Mouse (Mus musculus): ENCODE data around the gene Prm3.
"Not testable (repeated sequence)": the region's sequence is repeated elsewhere in the genome, so short reads cannot be mapped to it uniquely, and the experiment has no call there.

The Prm3 gene

DNA sequence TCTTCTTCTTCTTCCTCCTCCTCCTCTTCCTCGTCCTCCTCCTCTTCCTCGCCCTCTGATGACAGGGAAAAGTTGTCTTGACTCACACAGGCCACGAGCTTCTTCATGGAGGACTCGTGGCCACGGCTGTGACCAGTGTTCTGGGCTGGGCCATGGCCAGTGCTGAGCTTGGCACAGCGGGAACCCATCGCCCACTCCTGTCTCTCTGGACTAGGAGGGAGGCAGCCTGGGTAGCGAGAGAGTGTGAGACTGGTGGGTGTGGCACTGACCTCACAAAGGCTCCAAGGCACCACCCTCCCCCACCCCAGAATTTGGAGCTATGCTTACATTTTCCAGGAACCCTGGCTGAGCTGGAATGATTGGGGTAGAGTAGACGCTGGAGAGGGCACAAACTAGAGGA, at the start of gene Prm3:
Prm3 (minus strand) TSS at position 213 of the 400 bp plus-strand sequence.
- DNase-seq (ENCODE audit: low spot score), result no peak

DNA sequence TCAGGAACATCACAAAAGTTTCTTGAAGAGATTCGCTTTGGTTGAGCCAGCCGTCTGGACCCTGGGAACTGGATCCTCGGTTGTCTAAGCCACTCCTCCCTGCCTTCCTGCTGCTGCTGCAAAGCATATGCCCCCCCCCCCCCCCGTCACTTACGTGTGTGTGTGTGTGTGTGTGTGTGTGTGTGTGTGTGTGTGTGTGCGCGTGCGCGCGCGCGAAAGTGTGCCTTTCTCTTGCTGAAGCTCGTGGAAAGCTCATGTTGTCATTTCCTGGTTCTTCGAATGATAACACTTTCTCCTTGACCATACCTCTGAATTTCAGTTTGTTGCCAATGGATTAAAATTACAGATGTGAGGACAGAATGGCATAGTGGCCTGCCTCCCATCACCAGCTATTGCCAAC, 49.3 kb upstream of the Prm3 start:
- no peak for DNase-seq (ENCODE audit: low spot score)

DNA sequence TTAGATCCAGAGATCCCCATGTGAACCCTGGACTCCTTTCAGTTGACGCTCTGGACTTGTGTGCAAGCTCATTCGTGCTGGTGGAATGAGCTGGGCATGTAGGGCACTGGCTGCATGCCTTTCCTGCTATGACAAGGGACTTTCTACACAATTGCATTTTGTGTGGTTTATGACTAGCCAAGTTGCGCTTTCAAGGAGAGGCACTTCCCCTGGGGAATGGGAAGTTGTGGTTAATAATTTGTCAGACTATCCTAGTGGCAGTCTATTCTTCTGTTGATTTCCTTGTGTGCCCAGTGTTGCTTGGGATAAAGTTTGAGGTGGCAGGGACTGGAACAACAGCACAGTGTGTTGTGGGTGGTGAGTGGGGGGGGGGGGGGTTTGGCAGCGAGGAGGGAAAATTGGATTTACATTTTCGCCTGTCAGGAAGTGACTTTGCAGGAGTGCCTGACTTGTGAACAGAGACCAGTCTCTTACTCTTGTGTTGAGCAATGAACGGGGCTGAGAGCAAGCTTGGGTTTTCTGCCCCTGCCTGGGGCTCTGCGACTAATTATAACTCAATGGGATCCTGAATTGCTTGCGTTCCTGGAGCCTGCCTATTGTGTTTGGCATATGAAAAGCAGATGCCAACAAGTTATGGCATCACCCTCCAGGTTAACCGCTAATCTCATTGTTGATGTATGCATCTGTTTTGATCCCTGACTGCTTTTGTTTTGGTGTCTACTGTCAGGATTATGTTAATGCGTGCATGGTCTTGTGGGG, 48.0 kb upstream of the Prm3 start:
- no peak for DNase-seq (ENCODE audit: low spot score)

GRCm38 (mm10) chr16:10837903-10838302, 47.2 kb upstream of the Prm3 start:
- DNase-seq (ENCODE audit: low spot score), result no peak

GRCm38 (mm10) chr16:10837250-10837649, 46.5 kb upstream of the Prm3 start:
- no peak for DNase-seq (ENCODE audit: low spot score)

GRCm38 (mm10) chr16:10836388-10836787, 45.7 kb upstream of the Prm3 start:
- no peak for DNase-seq (ENCODE audit: low spot score)

DNA sequence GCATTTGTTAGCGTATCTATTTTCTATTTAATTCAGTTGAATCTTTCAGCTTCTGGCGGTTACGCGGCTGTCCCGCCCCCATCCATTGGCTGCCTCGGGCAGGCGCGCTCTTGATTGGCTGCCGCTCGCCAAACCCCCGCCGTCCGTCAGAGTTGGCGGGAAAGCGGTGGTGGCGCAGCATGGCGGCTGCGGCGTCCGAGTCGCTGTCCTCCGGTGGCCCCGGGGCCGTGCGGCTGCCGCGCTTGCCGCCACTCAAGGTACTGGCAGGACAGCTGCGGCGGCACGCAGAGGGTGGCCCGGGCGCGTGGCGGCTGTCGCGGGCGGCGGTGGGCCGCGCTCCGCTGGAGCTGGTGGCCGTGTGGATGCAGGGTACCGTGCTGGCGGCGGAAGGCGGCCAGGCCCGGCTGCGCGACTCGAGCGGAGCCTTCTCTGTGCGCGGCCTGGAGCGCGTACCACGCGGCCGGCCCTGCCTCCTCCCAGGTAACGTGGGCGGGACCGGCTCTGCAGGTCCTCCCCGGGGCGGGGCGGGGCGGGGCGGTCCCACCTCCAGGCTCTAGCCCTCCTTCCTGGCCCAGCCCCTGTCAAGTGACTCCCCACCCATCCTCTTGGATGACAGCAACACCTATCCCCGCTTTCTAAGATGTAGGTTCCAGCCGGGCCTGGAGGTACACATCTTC, 44.3 kb upstream of the Prm3 start, which contains the start of gene Rmi2:
Rmi2 (plus strand) TSS at position 149 of the 677 bp plus-strand sequence.
- peak; percentile 95 for DNase-seq (ENCODE audit: low spot score)

GRCm38 (mm10) chr16:10834542-10834910, 43.8 kb upstream of the Prm3 start:
- DNase-seq (ENCODE audit: low spot score), result peak; percentile 22

DNA sequence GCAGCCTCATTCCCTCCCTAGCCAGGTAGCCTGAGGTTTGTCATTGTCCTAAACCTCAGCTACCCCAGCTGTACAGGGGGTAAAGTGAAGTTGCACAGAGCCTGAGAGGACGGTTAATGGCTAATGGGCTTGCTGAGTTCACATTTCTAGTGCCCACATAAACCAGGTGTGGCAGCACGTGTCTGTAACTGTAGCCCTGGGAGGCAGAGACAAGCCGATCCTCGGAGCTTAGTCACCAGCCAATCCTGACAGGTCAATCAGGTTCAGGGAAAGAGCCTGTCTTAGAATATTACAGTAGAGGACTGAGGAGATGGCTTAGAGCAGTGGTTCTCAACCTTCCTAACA, 37.7 kb upstream of the Prm3 start:
- DNase-seq (ENCODE audit: low spot score), result no peak

- no peak for DNase-seq (ENCODE audit: low spot score)
Measured at GRCm38 (mm10) chr16:10827766-10828460, 37.2 kb upstream of the Prm3 start.

DNA sequence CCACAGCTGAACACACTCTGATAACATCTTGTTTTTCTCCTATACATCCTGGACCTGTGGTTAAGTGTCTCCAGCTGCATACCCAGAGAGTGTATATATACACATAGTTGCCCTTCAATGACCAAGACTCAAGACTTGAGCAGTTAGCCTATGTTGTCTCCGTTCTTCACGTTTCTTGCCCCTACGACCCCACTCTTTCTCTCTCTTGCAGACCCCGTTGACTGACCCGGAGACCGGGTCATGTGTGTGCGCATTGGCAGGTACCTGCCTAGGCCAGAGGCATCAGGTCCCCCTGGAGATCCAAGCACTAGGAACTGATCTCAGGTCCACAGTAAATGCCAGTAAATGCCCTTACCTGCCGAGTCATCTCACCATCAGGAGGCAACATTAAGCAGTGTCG, 36.6 kb upstream of the Prm3 start:
- DNase-seq (ENCODE audit: low spot score), result no peak

- DNase-seq (ENCODE audit: low spot score), result no peak
Measured at GRCm38 (mm10) chr16:10825840-10826239, 35.1 kb upstream of the Prm3 start.

DNA sequence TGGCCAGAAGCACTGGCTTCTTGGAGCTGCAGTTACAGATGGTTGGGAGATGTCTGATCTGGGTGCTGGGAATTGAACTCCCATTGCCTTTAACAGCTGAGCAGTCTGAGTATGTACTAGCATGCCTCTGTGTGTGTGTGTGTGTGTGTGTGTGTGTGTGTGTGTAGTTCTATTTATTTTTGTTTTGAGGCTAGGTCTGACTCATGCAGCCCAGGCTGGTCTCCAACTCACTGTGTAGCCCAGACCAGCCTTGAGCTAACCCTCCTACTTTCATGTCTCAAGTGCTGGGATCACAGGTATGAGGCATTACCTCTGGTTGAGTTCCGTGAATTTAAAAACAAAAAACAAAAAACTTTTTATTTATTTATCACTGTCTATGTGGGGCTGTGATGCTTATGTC, 33.8 kb upstream of the Prm3 start:
- no peak for DNase-seq (ENCODE audit: low spot score)

- DNase-seq (ENCODE audit: low spot score), result no peak
Measured at GRCm38 (mm10) chr16:10821387-10821786, 30.7 kb upstream of the Prm3 start.

DNA sequence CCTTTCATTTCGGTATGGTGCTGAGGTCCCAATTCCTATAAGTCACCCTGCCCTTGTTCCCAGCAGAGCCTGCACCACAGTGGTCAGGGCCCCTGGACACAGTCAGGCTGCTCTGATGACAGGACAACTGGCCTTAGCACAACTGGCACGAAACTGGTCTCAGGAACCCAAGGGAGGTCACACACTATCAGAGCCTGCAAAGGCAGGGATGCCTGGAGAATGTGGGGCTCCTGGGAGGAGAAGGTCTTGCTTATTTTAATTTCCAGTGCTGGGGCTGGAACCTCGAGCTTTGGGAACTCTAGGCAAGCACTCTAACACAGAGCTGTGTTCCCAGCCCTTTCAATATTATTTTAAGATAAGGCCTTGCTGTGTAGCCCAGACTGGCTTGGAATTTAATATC, 29.3 kb upstream of the Prm3 start:
- no peak for DNase-seq (ENCODE audit: low spot score)

DNA sequence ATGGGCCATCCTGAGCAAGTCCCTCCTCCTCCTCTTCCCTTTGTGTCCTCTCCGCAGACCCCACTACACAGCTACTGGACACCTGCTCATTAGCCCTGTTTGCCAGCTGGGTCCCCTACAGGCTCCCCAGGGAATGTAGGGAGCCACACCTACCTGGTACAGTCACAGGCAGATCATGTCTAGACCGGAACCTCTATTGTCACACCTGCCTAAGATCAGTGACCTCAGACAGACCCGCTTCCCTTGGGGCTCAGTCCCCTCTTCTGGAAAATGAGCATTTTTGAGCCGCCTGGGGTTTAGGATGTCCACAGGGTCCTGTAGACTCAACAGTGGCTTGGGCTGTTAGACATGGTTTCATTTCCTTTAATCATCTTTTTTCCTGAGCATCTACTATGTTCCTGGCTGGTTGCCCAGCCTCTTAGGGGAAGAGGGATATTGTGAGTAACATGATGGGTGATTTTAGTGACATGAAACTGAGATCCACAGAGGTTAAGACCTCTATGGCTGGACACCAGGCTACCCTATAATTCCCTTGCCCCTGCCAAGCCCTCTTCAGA, 27.9 kb upstream of the Prm3 start:
- no peak for DNase-seq (ENCODE audit: low spot score)

DNA sequence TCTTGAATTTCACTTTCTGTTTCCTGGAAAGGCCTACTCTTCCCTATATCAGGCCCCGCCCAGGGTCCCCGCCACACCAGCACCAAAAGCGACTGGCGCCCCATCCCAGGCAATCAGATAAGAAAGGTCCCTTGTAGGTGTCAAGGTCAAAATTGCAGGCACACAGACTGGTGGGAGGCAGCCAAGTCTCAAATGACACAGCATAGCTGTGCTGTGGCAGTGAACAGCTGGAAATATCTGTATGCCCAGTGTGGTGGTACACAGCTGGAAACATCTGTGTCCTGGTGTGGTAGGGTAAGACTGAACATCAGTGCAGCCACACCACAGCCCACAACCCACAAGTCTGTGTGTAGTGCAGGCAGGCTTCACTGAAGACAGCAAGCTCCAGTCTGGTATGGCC, 24.1 kb upstream of the Prm3 start:
- no peak for DNase-seq (ENCODE audit: low spot score)

- no peak for DNase-seq (ENCODE audit: low spot score)
Measured at GRCm38 (mm10) chr16:10813726-10814125, 23.0 kb upstream of the Prm3 start.

GRCm38 (mm10) chr16:10812865-10813371, 22.2 kb upstream of the Prm3 start, which contains the start of gene Gm11172:
Gene Gm11172, plus strand, starts transcription at chr16:10812915.
- DNase-seq (ENCODE audit: low spot score), result no peak

- no peak for DNase-seq (ENCODE audit: low spot score)
Measured at GRCm38 (mm10) chr16:10810376-10810775, 19.7 kb upstream of the Prm3 start.

- no peak for DNase-seq (ENCODE audit: low spot score)
Measured at GRCm38 (mm10) chr16:10805789-10806527, 15.2 kb upstream of the Prm3 start, which contains the start of gene Prm1. Gene Prm1, minus strand, starts transcription at chr16:10805839.

- not testable (repeated sequence) for DNase-seq (ENCODE audit: low spot score)
Measured at GRCm38 (mm10) chr16:10802420-10802819, 11.7 kb upstream of the Prm3 start.

Measured in embryo, embryonic 10 days (tissue).